Mouse (Mus musculus) forebrain, embryonic 10.5 days (tissue): ENCODE measurements around the gene H2-DMb1. TPM values are rescaled to one million over a fixed set of nuclear protein-coding genes. Genes with fewer than 3 reads are reported as not detected.

Source experiments
- DNase-seq: peaks from one replicate; pipeline ENCODE4 v3.0.0-alpha.2; 2017; ENCODE audit warnings: low spot score; ENCODE audit errors: extremely low spot score
- H3K27ac ChIP-seq: fragments of 300-500 bp; sonication (generic); 2 replicates; pipeline ENCODE4 v1.5.1; 2016; ENCODE audit warnings: mild to moderate bottlenecking
- H3K27me3 ChIP-seq: fragments of 300-500 bp; sonication (generic); 2 replicates; pipeline ENCODE4 v1.6.1; 2016; ENCODE audit warnings: mild to moderate bottlenecking; ENCODE audit not compliant: poor library complexity, severe bottlenecking
- H3K36me3 ChIP-seq: fragments of 300-500 bp; sonication (generic); replicated peaks from 2 replicates; pipeline ENCODE4 v1.6.1; 2016; ENCODE audit warnings: mild to moderate bottlenecking, moderate library complexity
- H3K4me1 ChIP-seq: fragments of 300-500 bp; sonication (generic); 2 replicates; pipeline ENCODE4 v1.6.1; 2016
- H3K4me3 ChIP-seq: fragments of 300-500 bp; sonication (generic); 2 replicates; pipeline ENCODE4 v1.5.1; 2016; ENCODE audit warnings: mild to moderate bottlenecking, moderate library complexity
- H3K9me3 ChIP-seq: fragments of 300-500 bp; sonication (generic); 2 replicates; pipeline ENCODE4 v1.6.1; 2016; ENCODE audit warnings: mild to moderate bottlenecking, moderate library complexity
- WGBS: fragments of 180-500 bp; shearing (Covaris S2); methylation state at CpG from one replicate; pipeline ENCODE4 v1.1.7; 2016; 5-methylcytosine and 5-hydroxymethylcytosine counted together
- polyA plus RNA-seq: library from polyadenylated mRNA; unstranded; fragments of >200 nt; fragmentation: Nextera tagmentation; extraction: Ambion mirVana; gene quantifications from 2 replicates; pipeline ENCODE4 v1.2.1, GENCODE M21; 2016

Gene H2-DMb1
- polyA plus RNA-seq, result 0.24 and 0.81 TPM in 2 replicates

GRCm38 (mm10) chr17:34152923-34153322, at the start of gene H2-DMb1:
TSS of gene H2-DMb1 (plus strand) at chr17:34153072.
- no peaks in the 10 kb centered on the region for H3K9me3 ChIP-seq
- 0 out of 2 replicates have a peak, but pooled peaks cover under 1% of the 10 kb centered on the region for H3K27me3 ChIP-seq
- no peak within 1 kb of the TSS for H3K27ac ChIP-seq
- no peaks in the 10 kb centered on the region for H3K4me1 ChIP-seq
- no peak for DNase-seq
- WGBS, result 63% methylated on average over 4 of the region's 4 CpGs
- H3K36me3 ChIP-seq, result no peaks in the 10 kb centered on the region
- H3K4me3 ChIP-seq, result no peak within 1 kb of the TSS

- Histone ChIP-seq H3K4me1 (peaks cover 8% of the 10 kb centered on the region), H3K4me3 (no peak overlapping the region), H3K36me3 (peaks cover 21% of the 10 kb centered on the region), H3K27ac (no peak overlapping the region), H3K9me3 (no peaks in the 10 kb centered on the region), H3K27me3 (peaks cover 13% of the 10 kb centered on the region)
- no peak for DNase-seq
- 89% methylated on average over 9 of the region's 9 CpGs for WGBS
Observed at GRCm38 (mm10) chr17:34104804-34105203, 48.1 kb upstream of the H2-DMb1 start.

- 89% methylated on average over 7 of the region's 7 CpGs for WGBS
- no peak for DNase-seq
- no peaks in the 10 kb centered on the region for H3K27me3 ChIP-seq
Observed at GRCm38 (mm10) chr17:34106555-34106954, 46.3 kb upstream of the H2-DMb1 start.

GRCm38 (mm10) chr17:34107109-34107867, 45.6 kb upstream of the H2-DMb1 start:
- Histone ChIP-seq H3K4me1 (peaks cover 21% of the 10 kb centered on the region), H3K9me3 (no peaks in the 10 kb centered on the region), H3K36me3 (peaks cover 45% of the 10 kb centered on the region), H3K27ac (no peak overlapping the region), H3K4me3 (no peak overlapping the region), H3K27me3 (no peaks in the 10 kb centered on the region)
- DNase-seq, result no peak
- 84% methylated on average over 7 of the region's 7 CpGs for WGBS

More at GRCm38 (mm10) chr17:34106555-34106954, 46.3 kb upstream of the H2-DMb1 start:
- Histone ChIP-seq H3K9me3 (no peaks in the 10 kb centered on the region), H3K36me3 (peaks cover 38% of the 10 kb centered on the region), H3K4me3 (no peak overlapping the region), H3K27ac (no peak overlapping the region), H3K4me1 (peaks cover 21% of the 10 kb centered on the region)

GRCm38 (mm10) chr17:34108460-34108859, 44.4 kb upstream of the H2-DMb1 start:
- Histone ChIP-seq H3K36me3 (peaks cover 57% of the 10 kb centered on the region), H3K27ac (no peak overlapping the region), H3K9me3 (no peaks in the 10 kb centered on the region), H3K4me1 (peaks cover 23% of the 10 kb centered on the region), H3K27me3 (no peaks in the 10 kb centered on the region), H3K4me3 (no peak overlapping the region)
- 80% methylated on average over 6 of the region's 6 CpGs for WGBS
- DNase-seq, result no peak

- peaks cover 65% of the 10 kb centered on the region for H3K36me3 ChIP-seq
- no peak overlapping the region for H3K27ac ChIP-seq
- no peaks in the 10 kb centered on the region for H3K9me3 ChIP-seq
- DNase-seq, result no peak
- H3K4me3 ChIP-seq, result 0 out of 2 replicates have a peak overlapping the region, but pooled peaks have one; percentile 3
- H3K4me1 ChIP-seq, result peaks cover 23% of the 10 kb centered on the region
- H3K27me3 ChIP-seq, result no peaks in the 10 kb centered on the region
- WGBS, result 81% methylated on average over 14 of the region's 14 CpGs
Observed at GRCm38 (mm10) chr17:34109038-34109805, 43.6 kb upstream of the H2-DMb1 start.

- H3K36me3 ChIP-seq, result peaks cover 71% of the 10 kb centered on the region
- no peak overlapping the region for H3K27ac ChIP-seq
- no peaks in the 10 kb centered on the region for H3K9me3 ChIP-seq
- no peak for DNase-seq
- WGBS, result 76% methylated on average over 3 of the region's 3 CpGs
- H3K4me3 ChIP-seq, result no peak overlapping the region
- H3K4me1 ChIP-seq, result peaks cover 26% of the 10 kb centered on the region
- H3K27me3 ChIP-seq, result no peaks in the 10 kb centered on the region
Observed at GRCm38 (mm10) chr17:34109806-34110195, 43.1 kb upstream of the H2-DMb1 start.

- 71% methylated on average over 8 of the region's 8 CpGs for WGBS
- Histone ChIP-seq H3K27me3 (no peaks in the 10 kb centered on the region), H3K36me3 (peaks cover 76% of the 10 kb centered on the region), H3K4me1 (peaks cover 31% of the 10 kb centered on the region), H3K9me3 (no peaks in the 10 kb centered on the region), H3K27ac (no peak overlapping the region), H3K4me3 (no peak overlapping the region)
- DNase-seq, result no peak
Observed at GRCm38 (mm10) chr17:34110309-34110708, 42.6 kb upstream of the H2-DMb1 start.

- DNase-seq, result no peak
- H3K9me3 ChIP-seq, result no peaks in the 10 kb centered on the region
- peaks cover 50% of the 10 kb centered on the region for H3K4me1 ChIP-seq
- peaks cover 100% of the 10 kb centered on the region for H3K36me3 ChIP-seq
- no peak overlapping the region for H3K4me3 ChIP-seq
- H3K27me3 ChIP-seq, result no peaks in the 10 kb centered on the region
- WGBS, result 92% methylated on average over 7 of the region's 7 CpGs
- no peak overlapping the region for H3K27ac ChIP-seq
Observed at GRCm38 (mm10) chr17:34114114-34114513, 38.8 kb upstream of the H2-DMb1 start.

GRCm38 (mm10) chr17:34116736-34117370, 36.0 kb upstream of the H2-DMb1 start:
- Histone ChIP-seq H3K36me3 (peaks cover 75% of the 10 kb centered on the region), H3K27me3 (no peaks in the 10 kb centered on the region), H3K27ac (peak overlapping the region; percentile 12; the same call in 1 of the 2 replicates), H3K9me3 (no peaks in the 10 kb centered on the region), H3K4me3 (peak overlapping the region; percentile 95), H3K4me1 (peaks cover 48% of the 10 kb centered on the region)
- no peak for DNase-seq
- 59% methylated on average over 7 of the region's 7 CpGs for WGBS

GRCm38 (mm10) chr17:34117421-34118112, 35.3 kb upstream of the H2-DMb1 start:
- no peaks in the 10 kb centered on the region for H3K27me3 ChIP-seq
- no peak for DNase-seq
- H3K27ac ChIP-seq, result peak overlapping the region; percentile 100
- peaks cover 68% of the 10 kb centered on the region for H3K36me3 ChIP-seq
- peaks cover 47% of the 10 kb centered on the region for H3K4me1 ChIP-seq
- 3% methylated on average over 5 of the region's 5 CpGs for WGBS
- H3K9me3 ChIP-seq, result no peaks in the 10 kb centered on the region
- peak overlapping the region; percentile 95 for H3K4me3 ChIP-seq
